Mouse (Mus musculus) heart, embryonic 14.5 days (tissue): ENCODE data around the gene Hmgcs2. TPM values are rescaled to one million over a fixed set of nuclear protein-coding genes. Genes with fewer than 3 reads are reported as not detected.

Experiments used
- ATAC-seq: fragments of 200-750 bp; cut with Nextera tagmentation; 2 replicates; pipeline ENCODE4 v1.8.0; 2017; ENCODE audit warnings: low read depth, moderate TSS enrichment; ENCODE audit not compliant: insufficient number of reproducible peaks, insufficient read depth, low FRiP score
- H3K27ac ChIP-seq, 2 experiments: fragments of 200-500 bp in 1 of 2; fragments of 300-500 bp in 1 of 2; sonication (generic) in 1 of 2; replicated peaks in 1 of 2; 2 replicates each; pipeline ENCODE4 v1.5.1; 2012 to 2014; ENCODE audit warnings: low read depth in 2 of 2, low read length in 2 of 2, control low read depth in 1 of 2, mild to moderate bottlenecking in 1 of 2, mixed read lengths in 1 of 2; ENCODE audit not compliant: control insufficient read depth in 1 of 2, insufficient read depth in 1 of 2
- H3K27me3 ChIP-seq: fragments of 300-500 bp; sonication (generic); 2 replicates; pipeline ENCODE4 v1.6.1; 2014; ENCODE audit warnings: mild to moderate bottlenecking, low read length, control low read depth; ENCODE audit not compliant: control insufficient read depth, insufficient read depth
- H3K36me3 ChIP-seq: fragments of 300-500 bp; sonication (generic); 2 replicates; pipeline ENCODE4 v1.6.1; 2014; ENCODE audit warnings: mild to moderate bottlenecking, control low read depth, low read length, mixed read lengths; ENCODE audit not compliant: control insufficient read depth, insufficient read depth
- H3K4me1 ChIP-seq, 2 experiments: fragments of 200-500 bp in 1 of 2; fragments of 300-500 bp in 1 of 2; sonication (generic) in 1 of 2; 2 replicates each; pipeline ENCODE4 v1.6.1; 2012 to 2014; ENCODE audit warnings: low read length in 2 of 2, control low read depth in 1 of 2, mixed read lengths in 1 of 2; ENCODE audit not compliant: control insufficient read depth in 2 of 2, insufficient read depth in 2 of 2
- H3K4me2 ChIP-seq: fragments of 300-500 bp; sonication (generic); 2 replicates; pipeline ENCODE4 v1.6.1; 2014; ENCODE audit warnings: mild to moderate bottlenecking, low read length
- H3K4me3 ChIP-seq, 2 experiments: fragments of 200-500 bp in 1 of 2; fragments of 300-500 bp in 1 of 2; sonication (generic) in 1 of 2; 2 replicates each; pipeline ENCODE4 v1.5.1; 2012 to 2014; ENCODE audit warnings: low read length in 2 of 2, mild to moderate bottlenecking in 2 of 2, control low read depth in 1 of 2, low read depth in 1 of 2, moderate library complexity in 1 of 2; ENCODE audit not compliant: control insufficient read depth in 1 of 2, insufficient read depth in 1 of 2
- H3K9ac ChIP-seq: fragments of 300-500 bp; sonication (generic); 2 replicates; pipeline ENCODE4 v1.6.1; 2014; ENCODE audit warnings: mild to moderate bottlenecking, low read length
- H3K9me3 ChIP-seq: fragments of 300-500 bp; sonication (generic); 2 replicates; pipeline ENCODE4 v1.6.1; 2016; ENCODE audit warnings: low read length, control low read depth; ENCODE audit not compliant: control insufficient read depth
- WGBS: fragments of 180-500 bp; shearing (Covaris S2); extraction: QIAGEN DNeasy Blood & Tissue Kit; methylation state at CpG from one replicate; pipeline ENCODE4 v1.1.7; 2014; 5-methylcytosine and 5-hydroxymethylcytosine counted together
- polyA plus RNA-seq: library from polyadenylated mRNA; unstranded; fragments of >200 nt; fragmentation: Nextera tagmentation; extraction: Ambion mirVana; gene quantifications from 2 replicates; pipeline ENCODE4 v1.2.1, GENCODE M21; 2014

The Hmgcs2 gene
- polyA plus RNA-seq, 1 experiment from 2014 or later: 14.0 TPM

GRCm38 (mm10) chr3:98280933-98281678, 871 bp downstream of the Hmgcs2 start:
- no peak for ATAC-seq
- Histone ChIP-seq H3K36me3 (no peaks in the 10 kb centered on the region), H3K4me1 (peaks cover 6 to 13% of the 10 kb centered on the region in 2 experiments), H3K9ac (peak overlapping the region; percentile 44; the same call in 1 of the 2 replicates), H3K27ac (no peak overlapping the region; a peak in 1 of 4 replicates), H3K4me2 (peak overlapping the region; percentile 33), H3K9me3 (no peaks in the 10 kb centered on the region; the same call in 1 of the 2 replicates), H3K4me3 (peak overlapping the region; percentile 13 to 18), H3K27me3 (no peaks in the 10 kb centered on the region)
- 35% methylated on average over 12 of the region's 12 CpGs for WGBS

DNA sequence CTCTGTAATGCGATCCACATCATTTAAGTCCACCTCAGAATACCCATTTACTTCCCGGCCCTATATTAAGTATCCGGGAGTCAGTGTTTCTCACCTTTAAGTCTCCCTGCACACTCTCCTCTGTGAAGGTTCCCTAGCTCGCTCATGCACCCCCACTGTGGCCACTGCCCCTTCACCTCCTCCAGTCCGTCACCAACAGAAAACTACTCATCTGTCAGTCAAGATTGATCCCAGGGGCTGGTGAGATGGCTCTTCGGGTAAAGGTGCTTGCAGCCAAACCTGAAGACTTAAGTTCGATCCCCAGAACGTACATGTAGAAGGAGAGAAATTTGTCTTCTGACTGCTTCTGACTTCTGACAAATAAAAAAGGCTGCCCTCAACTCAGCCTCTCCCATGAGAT, 2.2 kb downstream of the Hmgcs2 start:
- no peak for ATAC-seq
- WGBS: 87% methylated on average over 8 of the region's 8 CpGs
- no peaks in the 10 kb centered on the region for H3K27me3 ChIP-seq
- no peaks in the 10 kb centered on the region; the same call in 1 of the 2 replicates for H3K9me3 ChIP-seq
- H3K27ac ChIP-seq: no peak overlapping the region
- H3K4me2 ChIP-seq: no peak overlapping the region
- no peaks in the 10 kb centered on the region for H3K36me3 ChIP-seq
- peaks cover 6 to 13% of the 10 kb centered on the region in 2 experiments for H3K4me1 ChIP-seq
- H3K4me3 ChIP-seq: no peak overlapping the region
- H3K9ac ChIP-seq: no peak overlapping the region

GRCm38 (mm10) chr3:98283205-98283604, 3.0 kb downstream of the Hmgcs2 start:
- no peak overlapping the region for H3K4me3 ChIP-seq
- no peaks in the 10 kb centered on the region for H3K36me3 ChIP-seq
- H3K4me2 ChIP-seq: no peak overlapping the region
- H3K9ac ChIP-seq: no peak overlapping the region
- ATAC-seq: no peak
- no peak overlapping the region for H3K27ac ChIP-seq
- H3K27me3 ChIP-seq: no peaks in the 10 kb centered on the region
- peaks cover 6 to 13% of the 10 kb centered on the region in 2 experiments for H3K4me1 ChIP-seq
- WGBS: 84% methylated on average over 5 of the region's 5 CpGs
- no peaks in the 10 kb centered on the region; the same call in 1 of the 2 replicates for H3K9me3 ChIP-seq

GRCm38 (mm10) chr3:98291044-98291443, 10.8 kb downstream of the Hmgcs2 start:
- no peaks in the 10 kb centered on the region for H3K27me3 ChIP-seq
- H3K9me3 ChIP-seq: peaks cover 8% of the 10 kb centered on the region
- no peak overlapping the region for H3K4me3 ChIP-seq
- WGBS: 83% methylated on average over 9 of the region's 9 CpGs
- no peaks in the 10 kb centered on the region for H3K4me1 ChIP-seq
- peaks cover 8% of the 10 kb centered on the region; the same call in 1 of the 2 replicates for H3K36me3 ChIP-seq
- H3K9ac ChIP-seq: no peak overlapping the region
- ATAC-seq: no peak
- H3K4me2 ChIP-seq: no peak overlapping the region
- no peak overlapping the region for H3K27ac ChIP-seq

- Histone ChIP-seq H3K4me3 (no peak overlapping the region), H3K27ac (no peak overlapping the region), H3K36me3 (peaks cover 12% of the 10 kb centered on the region; the same call in 1 of the 2 replicates), H3K9me3 (peaks cover 5% of the 10 kb centered on the region; the same call in 1 of the 2 replicates), H3K27me3 (no peaks in the 10 kb centered on the region), H3K4me2 (no peak overlapping the region), H3K4me1 (no peaks in the 10 kb centered on the region), H3K9ac (no peak overlapping the region)
- WGBS: 63% methylated on average over 10 of the region's 10 CpGs
- ATAC-seq: no peak
Observed at GRCm38 (mm10) chr3:98295965-98296364, 15.7 kb downstream of the Hmgcs2 start.

- Histone ChIP-seq H3K9me3 (0 out of 2 replicates have a peak, but pooled peaks cover 2% of the 10 kb centered on the region), H3K27ac (no peak overlapping the region), H3K9ac (no peak overlapping the region), H3K36me3 (0 out of 2 replicates have a peak, but pooled peaks cover 12% of the 10 kb centered on the region), H3K4me3 (no peak overlapping the region), H3K4me1 (no peaks in the 10 kb centered on the region), H3K27me3 (no peaks in the 10 kb centered on the region), H3K4me2 (no peak overlapping the region)
- WGBS: 73% methylated on average over 1 of the region's 1 CpGs
- no peak for ATAC-seq
Observed at GRCm38 (mm10) chr3:98299391-98300100, 19.3 kb downstream of the Hmgcs2 start.

DNA sequence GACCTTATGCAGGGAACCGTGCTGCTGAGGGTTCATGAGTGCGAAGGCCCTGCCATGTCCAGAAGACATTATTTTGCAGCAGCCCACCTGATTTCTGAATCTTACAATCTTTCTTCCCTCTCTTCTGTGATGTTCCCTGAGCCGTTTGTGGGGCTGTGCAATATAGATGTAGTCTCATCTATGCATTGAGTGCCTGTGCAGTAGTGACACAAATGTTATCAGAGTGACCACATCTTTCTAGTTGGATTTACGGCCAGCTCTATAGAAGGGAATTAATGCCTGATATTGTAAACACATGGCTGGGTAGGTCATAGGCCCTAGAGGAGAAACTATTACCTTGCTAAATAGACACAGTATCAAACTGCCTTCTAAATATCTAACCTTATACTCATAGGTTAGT, 20.0 kb downstream of the Hmgcs2 start:
- no peaks in the 10 kb centered on the region for H3K27me3 ChIP-seq
- H3K36me3 ChIP-seq: 0 out of 2 replicates have a peak, but pooled peaks cover 12% of the 10 kb centered on the region
- WGBS: 83% methylated on average over 4 of the region's 4 CpGs
- no peak overlapping the region for H3K4me3 ChIP-seq
- H3K9ac ChIP-seq: no peak overlapping the region
- no peaks in the 10 kb centered on the region for H3K4me1 ChIP-seq
- H3K4me2 ChIP-seq: no peak overlapping the region
- no peak overlapping the region for H3K27ac ChIP-seq
- 0 out of 2 replicates have a peak, but pooled peaks cover 2% of the 10 kb centered on the region for H3K9me3 ChIP-seq
- no peak for ATAC-seq
